Mouse (Mus musculus) testis, adult 2 months (tissue): Measurements from ENCODE around the gene Cacng2. TPM values are rescaled to one million over a fixed set of nuclear protein-coding genes. Genes with fewer than 3 reads are reported as not detected.
A peak's percentile ranks its signal among the peaks of the same experiment; 100 is the strongest.
"Not testable (repeated sequence)": the region's sequence is repeated elsewhere in the genome, so short reads cannot be mapped to it uniquely, and the experiment has no call there.

ENCODE experiments used
- H3K27ac ChIP-seq: fragments of 200-500 bp; 2 replicates; pipeline ENCODE4 v1.5.1; 2012; ENCODE audit warnings: low read depth, low read length; ENCODE audit not compliant: control insufficient read depth, insufficient read depth
- H3K27me3 ChIP-seq: fragments of 200-500 bp; 2 replicates; pipeline ENCODE4 v1.6.1; 2012; ENCODE audit warnings: mild to moderate bottlenecking, low read length, moderate library complexity; ENCODE audit not compliant: control insufficient read depth, insufficient read depth
- H3K36me3 ChIP-seq: fragments of 200-500 bp; 2 replicates; pipeline ENCODE4 v1.6.1; 2012; ENCODE audit warnings: mild to moderate bottlenecking, low read length; ENCODE audit not compliant: control insufficient read depth, insufficient read depth
- H3K4me1 ChIP-seq: fragments of 200-500 bp; 2 replicates; pipeline ENCODE4 v1.6.1; 2012; ENCODE audit warnings: low read length; ENCODE audit not compliant: control insufficient read depth, insufficient read depth
- H3K4me3 ChIP-seq: fragments of 200-500 bp; 2 replicates; pipeline ENCODE4 v1.5.1; 2012; ENCODE audit warnings: low read depth, mild to moderate bottlenecking, low read length, moderate library complexity, mixed read lengths; ENCODE audit not compliant: control insufficient read depth
- CTCF ChIP-seq: fragments of 200-500 bp; IDR thresholded peaks from 2 replicates; pipeline ENCODE4 v1.5.1; 2012; ENCODE audit warnings: low read depth, mild to moderate bottlenecking, inconsistent platforms, low read length, moderate library complexity; ENCODE audit not compliant: control insufficient read depth, insufficient read depth, insufficient replicate concordance
- POLR2A ChIP-seq: fragments of 200-500 bp; IDR thresholded peaks from 2 replicates; pipeline ENCODE4 v1.6.1; 2012; ENCODE audit warnings: low read depth, mild to moderate bottlenecking, inconsistent platforms, low read length, moderate library complexity; ENCODE audit not compliant: control insufficient read depth
- polyA plus RNA-seq: library from polyadenylated mRNA; depleted of rRNA; stranded (reverse); fragments of >200 nt; gene quantifications from 2 replicates; pipeline ENCODE4 v1.2.3, GENCODE M21; 2012

Cacng2 gene
- polyA plus RNA-seq, 1 experiment, result 0.02 TPM

DNA sequence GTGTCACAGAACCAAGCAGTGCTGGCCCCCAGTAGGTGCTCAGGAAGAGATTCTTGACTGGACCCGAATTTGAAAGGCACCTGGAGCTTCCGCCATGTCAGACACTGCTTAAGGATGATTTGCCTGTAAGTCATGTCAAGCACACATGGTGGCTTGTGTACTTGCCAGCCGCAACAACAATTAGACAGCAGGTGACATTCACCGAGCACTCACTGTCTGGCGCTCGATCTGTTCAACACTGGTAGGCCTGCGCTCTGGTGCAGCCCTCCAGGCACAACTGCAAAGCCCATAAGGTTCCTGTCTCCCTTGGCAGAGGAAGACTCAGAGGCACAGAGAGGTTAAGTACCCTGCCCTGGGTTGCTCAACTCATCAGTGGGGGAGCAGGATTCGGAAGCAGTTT lies 77.1 kb downstream of the Cacng2 start:
- Histone ChIP-seq H3K4me1 (peaks cover 2% of the 10 kb centered on the region), H3K36me3 (no peaks in the 10 kb centered on the region), H3K4me3 (no peak overlapping the region), H3K27ac (no peak overlapping the region), H3K27me3 (no peaks in the 10 kb centered on the region)
- TF ChIP-seq POLR2A (no peak), CTCF (no peak)

DNA sequence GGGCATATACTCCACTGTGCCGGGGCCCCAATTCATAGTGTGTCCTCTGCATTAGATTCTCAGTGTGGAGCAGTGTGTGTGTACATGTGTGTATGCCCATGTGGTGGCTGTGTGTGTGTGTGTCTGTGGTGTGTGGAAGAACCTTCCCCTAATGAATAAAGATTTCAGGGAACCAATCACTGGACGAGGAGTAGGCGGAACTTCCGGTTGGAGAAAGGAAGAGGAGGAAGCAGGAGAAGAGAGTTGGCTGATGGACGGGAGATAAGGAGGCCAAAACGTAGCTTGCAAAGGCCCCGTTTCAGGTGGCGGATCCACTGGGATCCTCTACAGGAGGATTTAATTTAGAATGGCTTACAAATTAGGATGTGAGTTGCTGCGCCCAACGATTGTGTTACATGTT lies 82.2 kb downstream of the Cacng2 start:
- Histone ChIP-seq H3K4me3 (peak overlapping the region; percentile 84), H3K4me1 (peaks cover 3% of the 10 kb centered on the region), H3K36me3 (no peaks in the 10 kb centered on the region), H3K27ac (no peak overlapping the region), H3K27me3 (no peaks in the 10 kb centered on the region)
- TF ChIP-seq POLR2A (no peak), CTCF (no peak)

DNA sequence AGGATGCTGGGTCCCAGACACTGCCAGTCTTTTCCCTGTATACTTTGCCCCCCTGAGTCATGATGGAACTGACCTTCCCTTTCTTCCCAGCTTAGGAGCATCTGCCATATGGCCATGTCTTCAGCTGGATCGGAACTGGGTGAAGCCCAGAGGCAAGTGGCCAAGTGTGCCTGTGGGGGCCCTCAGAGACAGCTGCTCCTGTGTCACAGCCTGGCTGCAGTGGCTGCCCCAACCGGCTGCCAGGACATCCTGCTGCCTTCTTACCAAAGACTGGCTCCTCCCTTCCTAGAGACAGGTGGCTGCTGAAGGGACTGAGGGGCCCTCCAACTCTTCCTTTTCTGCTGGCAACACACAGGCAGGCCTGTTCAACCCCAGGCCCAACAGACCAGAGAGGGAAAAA lies 83.2 kb downstream of the Cacng2 start:
- Histone ChIP-seq H3K27ac (no peak overlapping the region), H3K4me3 (no peak overlapping the region), H3K4me1 (peaks cover 3% of the 10 kb centered on the region), H3K36me3 (no peaks in the 10 kb centered on the region), H3K27me3 (no peaks in the 10 kb centered on the region)
- TF ChIP-seq POLR2A (no peak), CTCF (no peak)

DNA sequence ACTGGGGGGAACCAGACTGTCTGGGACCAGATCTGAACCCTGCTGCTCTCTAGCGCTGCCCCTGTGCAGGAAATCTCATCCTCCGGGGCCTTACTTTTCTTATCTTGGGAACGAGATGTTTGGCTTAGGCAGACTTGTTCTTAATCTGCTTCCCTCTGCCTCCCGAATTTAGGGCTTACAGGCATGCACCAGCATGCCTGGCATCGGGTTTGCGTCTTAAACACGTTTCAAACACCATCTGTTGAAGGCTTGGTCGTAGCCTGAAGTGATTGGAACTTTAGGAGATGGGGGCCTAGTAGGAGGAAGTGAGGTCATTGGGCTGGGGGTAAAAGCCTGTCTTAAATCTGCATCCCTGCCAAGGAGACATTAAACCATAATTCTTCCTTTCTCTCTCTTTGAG lies 89.9 kb downstream of the Cacng2 start:
- H3K27me3 ChIP-seq, result no peaks in the 10 kb centered on the region
- no peaks in the 10 kb centered on the region for H3K4me1 ChIP-seq
- no peaks in the 10 kb centered on the region for H3K36me3 ChIP-seq
- no peak for TF ChIP-seq CTCF
- no peak for TF ChIP-seq POLR2A
- no peak overlapping the region for H3K27ac ChIP-seq
- H3K4me3 ChIP-seq, result no peak overlapping the region

DNA sequence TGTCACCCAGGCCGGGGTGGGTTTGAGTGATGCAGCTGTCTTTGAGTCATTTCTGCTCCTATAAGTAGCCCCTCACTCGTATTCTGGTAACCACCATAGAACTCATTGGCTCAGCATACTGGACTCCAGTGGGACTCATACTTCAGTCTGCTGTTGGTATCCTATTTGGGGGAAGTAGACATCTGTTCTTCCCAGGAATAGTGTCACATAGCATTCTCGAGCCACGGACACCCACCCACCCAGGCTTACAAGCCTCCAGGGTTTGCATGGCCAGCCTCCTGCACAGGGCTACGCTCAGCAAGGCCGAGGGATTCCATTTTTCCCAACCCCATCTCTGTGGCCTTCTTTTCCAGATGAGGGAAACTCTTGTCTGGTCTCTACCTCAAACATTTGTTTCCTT lies 93.3 kb downstream of the Cacng2 start:
- Histone ChIP-seq H3K36me3 (no peaks in the 10 kb centered on the region), H3K4me1 (no peaks in the 10 kb centered on the region), H3K27me3 (no peaks in the 10 kb centered on the region), H3K27ac (no peak overlapping the region), H3K4me3 (no peak overlapping the region)
- no peak for TF ChIP-seq POLR2A
- TF ChIP-seq CTCF, result no peak

DNA sequence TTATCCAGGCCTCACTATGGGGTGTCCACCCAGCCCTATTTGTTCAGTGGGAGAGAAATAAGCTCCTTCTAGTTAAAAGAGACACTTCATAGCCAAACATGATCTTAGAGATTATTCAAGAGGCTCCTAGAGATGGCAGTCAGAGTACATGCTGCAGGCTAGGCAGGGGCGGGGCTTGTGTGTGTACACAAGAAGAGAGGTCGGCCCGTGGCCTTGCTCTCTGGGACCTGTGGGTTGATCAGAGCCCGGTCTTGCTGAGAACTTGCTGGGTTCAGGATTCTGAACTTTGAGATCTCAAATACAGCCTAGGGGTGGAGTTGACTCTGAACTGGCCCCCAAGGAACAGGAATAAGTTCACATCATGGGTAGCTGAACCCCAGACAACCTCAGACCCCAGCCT lies 95.6 kb downstream of the Cacng2 start:
- Histone ChIP-seq H3K27me3 (no peaks in the 10 kb centered on the region), H3K4me3 (no peak overlapping the region), H3K27ac (no peak overlapping the region), H3K4me1 (no peaks in the 10 kb centered on the region), H3K36me3 (no peaks in the 10 kb centered on the region)
- TF ChIP-seq POLR2A (no peak), CTCF (no peak)

DNA sequence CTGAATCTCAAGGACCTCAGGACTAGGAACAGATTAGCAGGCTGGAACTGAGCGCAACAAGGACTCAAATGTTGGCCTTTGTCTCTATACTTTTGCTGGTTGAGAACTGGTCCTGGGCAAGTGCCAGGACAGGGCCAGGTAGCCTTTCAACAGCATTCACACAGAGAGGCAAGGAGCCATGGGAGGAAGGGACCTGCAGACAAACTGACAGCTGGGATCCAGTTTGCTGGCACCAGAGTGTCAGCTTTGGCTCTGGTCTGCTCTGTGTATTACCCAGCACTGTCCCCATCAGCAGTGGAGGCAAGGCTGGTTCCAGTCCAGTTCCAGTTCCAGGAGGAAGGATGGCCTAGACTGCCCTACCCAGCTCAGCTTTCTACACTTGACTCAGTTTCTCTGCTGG lies 105.8 kb downstream of the Cacng2 start:
- H3K36me3 ChIP-seq, result no peaks in the 10 kb centered on the region
- no peak overlapping the region for H3K4me3 ChIP-seq

DNA sequence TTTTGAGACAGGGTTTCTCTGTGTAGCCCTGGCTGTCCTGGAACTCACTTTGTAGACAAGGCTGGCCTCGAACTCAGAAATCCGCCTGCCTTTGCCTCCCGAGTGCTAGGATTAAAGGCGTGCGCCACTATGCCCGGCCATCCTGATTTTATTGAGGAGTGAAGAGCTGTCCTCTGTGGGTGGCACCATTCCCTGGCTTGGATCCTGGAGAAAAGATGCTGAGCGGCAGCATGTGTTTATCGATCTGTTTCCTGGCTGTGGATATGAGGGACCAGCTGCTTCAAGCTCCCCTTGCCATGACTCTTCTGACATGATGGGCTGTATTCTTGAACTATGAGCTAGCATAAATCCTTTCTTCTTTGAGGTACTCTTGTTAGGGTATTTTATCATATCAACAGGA lies 111.6 kb downstream of the Cacng2 start:
- H3K36me3 ChIP-seq, H3K27ac ChIP-seq, H3K4me3 ChIP-seq, H3K27me3 ChIP-seq: not testable (repeated sequence)
- H3K4me1 ChIP-seq, result peaks cover 20% of the 10 kb centered on the region

More for the DNA sequence above, 105.8 kb downstream of the Cacng2 start:
- no peak overlapping the region for H3K27ac ChIP-seq
- H3K4me1 ChIP-seq, result no peaks in the 10 kb centered on the region
- no peaks in the 10 kb centered on the region for H3K27me3 ChIP-seq
- TF ChIP-seq CTCF (no peak), POLR2A (no peak)
